Mouse (Mus musculus): ENCODE data around the gene March6.

March6 gene

DNA sequence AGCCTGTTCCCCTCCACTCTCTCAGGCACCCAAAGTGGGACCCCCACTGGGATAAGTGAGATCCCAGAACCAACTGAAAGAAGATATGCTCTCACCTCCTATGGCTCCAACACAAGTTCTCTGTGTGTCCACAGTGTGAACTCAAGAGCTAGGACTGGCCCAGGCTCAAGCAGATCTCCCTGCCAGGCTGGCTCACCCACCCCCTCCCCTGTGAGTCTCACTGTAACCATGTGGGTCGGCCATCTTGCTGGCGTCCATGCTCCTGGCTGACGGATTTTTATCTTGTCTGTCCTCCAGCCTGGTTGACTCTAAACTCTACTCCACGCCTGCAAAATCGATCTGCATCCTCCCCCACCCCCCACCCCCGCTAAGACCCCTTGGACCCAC lies 113.5 kb downstream of the March6 start:
- in situ Hi-C loops (cut with MboI, MseI) = no loop called here

DNA sequence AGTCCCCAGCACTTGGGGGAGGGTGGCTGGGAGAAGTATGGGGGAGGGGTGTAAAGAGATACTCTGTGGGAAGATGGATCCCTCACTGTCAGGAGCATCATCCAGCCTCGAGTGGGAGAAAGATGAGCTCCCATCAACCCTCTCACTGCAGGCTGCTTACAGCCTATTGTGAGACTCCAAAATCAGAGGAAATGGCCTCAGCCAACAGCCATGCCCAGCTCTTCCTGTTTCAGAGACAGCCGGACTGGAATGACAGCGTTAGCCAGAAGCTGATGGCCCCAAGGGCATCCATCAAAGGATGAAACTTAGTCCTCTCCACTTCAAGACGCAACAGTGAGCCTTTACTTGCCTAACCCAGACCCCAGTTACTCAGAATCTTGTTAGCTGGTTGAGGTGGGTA lies 115.7 kb downstream of the March6 start:
- in situ Hi-C loops (cut with MboI, MseI) = no loop called here

DNA sequence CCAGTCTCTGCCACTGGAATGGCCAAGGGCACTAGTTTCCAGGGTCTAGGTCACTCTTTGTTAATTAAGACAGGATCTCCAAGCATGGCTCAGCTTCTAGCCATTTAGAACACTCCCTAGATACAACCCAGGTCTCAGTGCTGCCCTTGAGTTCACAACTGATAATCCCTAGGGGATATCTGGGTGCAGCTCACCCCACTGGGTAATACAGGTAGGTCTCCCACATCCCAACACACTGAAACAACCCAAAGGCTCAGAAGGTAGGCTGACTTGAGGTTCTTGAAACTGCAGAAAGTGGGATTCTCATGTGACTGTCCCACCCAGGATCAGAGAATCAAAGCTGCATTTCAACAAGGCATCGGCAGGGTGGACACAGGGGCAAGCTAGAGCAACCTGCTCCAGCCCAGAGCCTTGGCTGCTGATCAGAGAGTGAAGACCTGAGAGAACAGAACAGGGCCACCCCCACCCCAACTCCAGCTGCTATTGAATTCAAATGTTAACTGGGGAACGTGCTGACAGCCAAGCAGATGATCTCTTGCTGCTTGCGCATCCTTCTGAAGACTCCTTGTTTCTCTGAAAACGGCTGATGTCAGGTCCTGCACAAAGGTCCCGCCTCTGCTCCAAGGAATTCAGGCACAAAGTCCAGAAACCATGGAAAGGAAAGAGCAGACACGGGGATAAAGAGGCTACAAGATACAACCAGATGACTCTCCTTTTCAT lies 116.5 kb downstream of the March6 start:
- in situ Hi-C loops (cut with MboI, MseI) = no loop called here

DNA sequence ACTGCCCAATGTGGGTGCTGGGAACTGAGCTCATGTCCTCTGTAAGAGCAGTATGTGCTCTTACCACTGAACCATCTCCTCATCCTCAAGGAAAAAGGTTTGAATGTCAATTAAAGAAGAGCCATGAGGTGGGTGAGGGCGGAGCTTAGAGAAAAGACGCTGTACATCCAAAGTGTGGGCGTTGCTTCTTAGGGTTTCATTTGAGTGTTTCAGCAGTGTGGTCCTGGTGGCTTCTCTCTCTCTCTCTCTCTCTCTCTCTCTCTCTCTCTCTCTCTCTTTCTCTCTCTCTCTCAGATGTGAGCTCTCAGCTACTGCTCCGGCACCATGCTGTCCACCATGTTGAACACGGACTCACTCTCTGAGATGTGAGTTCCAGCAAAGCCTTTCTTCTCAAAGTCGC lies 117.2 kb downstream of the March6 start:
- in situ Hi-C loops (cut with MboI, MseI) = no loop called here

DNA sequence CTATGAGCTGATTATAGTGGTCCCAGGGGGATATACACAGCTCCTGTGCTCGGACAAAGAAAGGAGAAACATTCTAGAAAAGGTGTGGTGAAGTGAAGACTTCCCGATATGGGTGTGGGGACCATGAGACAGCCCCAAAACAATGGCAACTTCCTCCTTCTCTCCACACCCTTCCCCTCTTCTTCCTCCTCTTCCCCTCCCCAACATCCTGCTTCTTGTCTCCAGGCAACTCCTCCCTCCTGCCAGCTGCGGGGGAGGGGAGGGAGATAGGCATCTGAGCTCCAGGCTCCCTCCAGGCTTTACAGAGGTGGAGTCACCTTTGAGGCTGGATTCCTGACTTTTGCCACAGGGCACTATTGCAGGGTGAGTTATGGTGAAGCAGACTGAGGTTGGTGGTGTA lies 117.9 kb downstream of the March6 start:
- in situ Hi-C loops (cut with MboI, MseI) = no loop called here

DNA sequence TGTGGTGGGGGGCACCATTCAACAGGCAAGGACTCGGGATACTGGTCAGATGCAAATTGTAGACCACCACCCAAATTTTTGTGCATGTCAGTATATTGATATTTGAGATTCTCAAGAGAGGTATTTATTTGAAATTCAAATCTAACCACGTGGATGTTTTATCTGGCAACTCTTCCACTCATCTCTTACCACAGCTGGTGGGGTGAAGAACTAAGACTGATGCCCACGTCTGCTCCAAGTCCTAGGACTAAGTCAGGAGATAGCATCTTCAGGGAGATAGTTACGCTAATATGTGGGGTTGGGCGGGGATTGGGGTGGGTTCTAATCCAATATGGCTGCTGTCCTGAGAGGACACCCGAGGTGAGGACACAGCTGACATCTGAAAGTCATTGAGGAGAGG lies 118.4 kb downstream of the March6 start:
- in situ Hi-C loops (cut with MboI, MseI) = no loop called here

GRCm38 (mm10) chr15:31407490-31407889 lies 123.4 kb downstream of the March6 start:
- in situ Hi-C loops (cut with MboI, MseI) = no loop called here

DNA sequence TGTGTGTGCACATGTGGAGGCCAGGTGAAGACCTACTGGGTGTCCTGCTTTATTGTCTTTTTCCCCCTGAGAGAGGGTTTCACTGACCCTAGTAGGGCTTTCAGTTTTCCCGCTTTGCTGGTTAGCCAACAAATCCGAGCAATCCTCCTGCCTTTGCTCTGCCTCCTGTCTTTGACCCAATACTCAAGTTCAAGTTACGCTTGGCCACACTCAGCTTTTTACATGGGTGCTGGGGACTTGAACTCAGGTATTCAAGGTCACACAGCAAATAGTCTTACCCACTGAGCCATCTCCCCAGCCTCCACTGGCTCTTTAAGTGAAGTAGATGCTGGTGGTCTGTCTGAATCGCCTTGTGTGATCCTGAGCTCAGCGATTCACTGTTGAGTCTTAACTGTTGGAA lies 124.0 kb downstream of the March6 start:
- in situ Hi-C loops (cut with MboI, MseI) = no loop called here

Data from regulatory T cell (primary cell).